ENCODE assay signal across 21 mouse cellular contexts in genomic region chr16:19003757-19004156, GRCm38 (mm10).
DNase-seq lines count a peak whose midpoint lies in the region; ATAC-seq and TF ChIP-seq lines count a peak whose summit lies in the region.
"Had no signal": no experiment of that assay in that cellular context is flagged by ENCODE, and none has a peak within 500 bp of the region (broad histone marks: within the 10 kb centered on the region; RNA-seq: fewer than 3 reads in every experiment).

No protein-coding gene starts in this region.

- in situ Hi-C loops in CH12.LX (cut with MboI; ENCODE audit: low pct_ligation_motif_present, low pct_unique_long_range_greater_than_20kb, low sequenced_read_pairs), result loop anchor here (5.0 to 10.0 kb wide), 2 partner anchors 61 to 259 kb away; no protein-coding TSS in a partner anchor

- no peak for TF ChIP-seq CTCF in spleen, adult 2 months (IDR thresholded peaks at IDR 0.05; ENCODE audit: extremely low read depth, insufficient read depth, insufficient read length, insufficient replicate concordance)
- no peak for TF ChIP-seq CTCF in CH12.LX (conservative IDR thresholded peaks at IDR 0.05 in 1 of 2, IDR thresholded peaks at IDR 0.05 in 1 of 2; ENCODE audit: low read depth in 2 of 2, low read length in 2 of 2)

- TF ChIP-seq POLR2A in spleen, adult 2 months (IDR thresholded peaks at IDR 0.05; ENCODE audit: low read depth, low read length), result no peak
- TF ChIP-seq POLR2A in CH12.LX (IDR thresholded peaks at IDR 0.05; ENCODE audit: low read depth, low read length), result no peak

- no peak overlapping the region for H3K4me3 ChIP-seq in spleen, adult 2 months (ENCODE audit: extremely low read depth, insufficient read depth, insufficient read length)
- H3K4me3 ChIP-seq in CH12.LX (replicated peaks in 1 of 3; ENCODE audit: low read depth in 2 of 3, low read length in 2 of 3, poor library complexity in 1 of 3), result no peak overlapping the region

- peaks cover 4% of the 10 kb centered on the region for H3K9me3 ChIP-seq in CH12.LX (replicated peaks; ENCODE audit: low read length)
- H3K9me3 ChIP-seq: G1E had no signal

- no peak; the same call in 1 of the 2 replicates for TF ChIP-seq RAD21 in CH12.LX (IDR thresholded peaks at IDR 0.05; ENCODE audit: low read depth, low read length)

- peak; percentile 64 for TF ChIP-seq EP300 in CH12.LX (IDR thresholded peaks at IDR 0.05; ENCODE audit: low read length)

- no peak for ATAC-seq in inflammation-experienced regulatory T-cells, adult 6 months
- ATAC-seq: activated CD4-positive, CD25-positive, alpha-beta regulatory T cell, adult 4 months; CD4-positive, CD25-positive, alpha-beta regulatory T cell, adult 4 months; Patski had no signal

- dilution Hi-C loops in CH12.LX (cut with MboI; ENCODE audit: extremely low pct_ligation_motif_present, extremely low pct_unique_long_range_greater_than_20kb, low sequenced_read_pairs), result no loop called here

- peaks cover 10% of the 10 kb centered on the region for H3K4me1 ChIP-seq in spleen, adult 2 months (ENCODE audit: control insufficient read depth, insufficient read depth, insufficient read length)
- H3K4me1 ChIP-seq in CH12.LX (ENCODE audit: control insufficient read depth in 1 of 2, insufficient read depth in 2 of 2), result peaks cover 20 to 69% of the 10 kb centered on the region in 2 experiments

- H3K36me3 ChIP-seq in spleen, adult 2 months (ENCODE audit: control insufficient read depth, insufficient read depth, low read length), result no peaks in the 10 kb centered on the region
- peaks cover 0 to 34% of the 10 kb centered on the region in 2 experiments for H3K36me3 ChIP-seq in CH12.LX (replicated peaks in 1 of 2; ENCODE audit: control insufficient read depth in 1 of 2, insufficient read depth in 1 of 2, low read length in 1 of 2)
- H3K36me3 ChIP-seq: G1E had no signal

- peak overlapping the region; percentile 55 for H3K27ac ChIP-seq in spleen, adult 2 months (ENCODE audit: insufficient read depth, low read length)
- H3K27ac ChIP-seq in CH12.LX (ENCODE audit: insufficient read depth, low read depth), result peak overlapping the region; percentile 83

- no peak for DNase-seq in spleen, adult 2 months (ENCODE audit: low read depth in 1 of 2, low spot score in 2 of 2)
- no peak for DNase-seq in spleen, postnatal 14 days (ENCODE audit: low spot score in 2 of 2)
- peak; percentile 70 for DNase-seq in A20 (ENCODE audit: low read depth, low spot score)
- no peak for DNase-seq in CH12.LX (ENCODE audit: extremely low read depth)
- DNase-seq in cerebellum, adult 8-10 months, result no peak
- DNase-seq: adrenal gland, adult 2 months; adrenal gland, adult 8-10 months; adrenal gland, postnatal 10 days; adrenal gland, postnatal 14 days; adrenal gland, postnatal 25 days; adrenal gland, postnatal 36 days; cerebellum, adult 11 months; cerebellum, adult 11-12 months; cerebellum, adult 18-20 months; cerebellum, adult 2 months; cerebellum, adult 9-10 months had no signal

- H3K4me2 ChIP-seq in CH12.LX (ENCODE audit: insufficient read depth, low read depth, poor library complexity, severe bottlenecking), result peak overlapping the region; percentile 54; the same call in 1 of the 2 replicates

- H3K27me3 ChIP-seq in spleen, adult 2 months (ENCODE audit: control insufficient read depth, insufficient read depth, low read length), result no peaks in the 10 kb centered on the region
- no peaks in the 10 kb centered on the region for H3K27me3 ChIP-seq in CH12.LX (replicated peaks)

- peak overlapping the region; percentile 1 for H3K9ac ChIP-seq in CH12.LX (ENCODE audit: insufficient read depth, low read depth)

- WGBS in spleen, adult 2 months, result 46% methylated on average over 1 of the region's 1 CpGs

- H3K79me2 ChIP-seq in CH12.LX (replicated peaks; ENCODE audit: control insufficient read depth, extremely low read depth, insufficient read depth, poor library complexity, severe bottlenecking), result no peaks in the 10 kb centered on the region

TF ChIP-seq in CH12.LX, 34 proteins besides CTCF, POLR2A, EP300 and RAD21:
- TF ChIP-seq TCF12 (IDR thresholded peaks at IDR 0.05; ENCODE audit: low read depth, low read length) (peak; percentile 34; the same call in 1 of the 2 replicates), ZKSCAN1 (IDR thresholded peaks at IDR 0.05; ENCODE audit: borderline replicate concordance, low read depth, low read length) (no peak), SIN3A (IDR thresholded peaks at IDR 0.05; ENCODE audit: low read length) (no peak), MAZ (IDR thresholded peaks at IDR 0.05; ENCODE audit: low read depth, low read length) (no peak), MAX (IDR thresholded peaks at IDR 0.05; ENCODE audit: low read length) (no peak), ZNF384 (IDR thresholded peaks at IDR 0.05; ENCODE audit: low read depth, low read length) (no peak), E2F4 (IDR thresholded peaks at IDR 0.05; ENCODE audit: insufficient replicate concordance, low read depth, low read length) (no peak), POLR2AphosphoS2 (IDR thresholded peaks at IDR 0.05; ENCODE audit: low read depth, low read length) (no peak), NRF1 (IDR thresholded peaks at IDR 0.05; ENCODE audit: low read depth, low read length) (no peak), MAFK (IDR thresholded peaks at IDR 0.05; ENCODE audit: insufficient replicate concordance, low read length) (peak; percentile 89; the same call in 1 of the 2 replicates), IRF4 (IDR thresholded peaks at IDR 0.05; ENCODE audit: low read depth, low read length) (peak; percentile 75; the same call in 1 of the 2 replicates)
